Mouse (Mus musculus): ENCODE measurements around the gene Iqck. TPM values are rescaled to one million over a fixed set of nuclear protein-coding genes. Genes with fewer than 3 reads are reported as not detected.

The Iqck gene
- polyA plus RNA-seq, 1 experiment from 2014 or later, result 2.0 TPM

GRCm38 (mm10) chr7:118827975-118828416, 27.6 kb upstream of the Iqck start:
- Histone ChIP-seq H3K4me3 (replicated peaks) (no peak overlapping the region), H3K36me3 (0 out of 2 replicates have a peak, but pooled peaks cover 4% of the 10 kb centered on the region), H3K9me3 (no peaks in the 10 kb centered on the region), H3K27ac (no peak overlapping the region), H3K9ac (no peak overlapping the region), H3K4me1 (replicated peaks) (no peaks in the 10 kb centered on the region), H3K4me2 (replicated peaks) (no peak overlapping the region), H3K27me3 (replicated peaks) (no peaks in the 10 kb centered on the region)
- WGBS, result 66% methylated on average over 5 of the region's 5 CpGs
- no peak for ATAC-seq

- H3K4me3 ChIP-seq (replicated peaks), result no peak overlapping the region
- no peak for ATAC-seq
Observed at GRCm38 (mm10) chr7:118837901-118838300, 17.7 kb upstream of the Iqck start.

GRCm38 (mm10) chr7:118841030-118841745, 14.4 kb upstream of the Iqck start:
- peaks cover 47% of the 10 kb centered on the region for H3K36me3 ChIP-seq
- no peak overlapping the region for H3K4me2 ChIP-seq (replicated peaks)
- ATAC-seq, result no peak
- no peak overlapping the region for H3K9ac ChIP-seq
- no peaks in the 10 kb centered on the region for H3K27me3 ChIP-seq (replicated peaks)
- no peaks in the 10 kb centered on the region for H3K4me1 ChIP-seq (replicated peaks)
- 0 out of 2 replicates have a peak overlapping the region, but pooled peaks have one; percentile 17 for H3K27ac ChIP-seq
- no peaks in the 10 kb centered on the region for H3K9me3 ChIP-seq
- no peak overlapping the region for H3K4me3 ChIP-seq (replicated peaks)
- WGBS, result 61% methylated on average over 8 of the region's 8 CpGs

More at GRCm38 (mm10) chr7:118837901-118838300, 17.7 kb upstream of the Iqck start:
- Histone ChIP-seq H3K9ac (no peak overlapping the region), H3K27ac (no peak overlapping the region), H3K4me1 (replicated peaks) (no peaks in the 10 kb centered on the region), H3K4me2 (replicated peaks) (no peak overlapping the region), H3K9me3 (no peaks in the 10 kb centered on the region), H3K36me3 (peaks cover 27% of the 10 kb centered on the region), H3K27me3 (replicated peaks) (no peaks in the 10 kb centered on the region)
- 88% methylated on average over 5 of the region's 5 CpGs for WGBS

GRCm38 (mm10) chr7:118841796-118842195, 13.8 kb upstream of the Iqck start:
- no peak overlapping the region for H3K27ac ChIP-seq
- no peak overlapping the region for H3K4me2 ChIP-seq (replicated peaks)
- H3K4me3 ChIP-seq (replicated peaks), result no peak overlapping the region
- no peaks in the 10 kb centered on the region for H3K27me3 ChIP-seq (replicated peaks)
- no peaks in the 10 kb centered on the region for H3K4me1 ChIP-seq (replicated peaks)
- 35% methylated on average over 1 of the region's 1 CpGs for WGBS
- no peaks in the 10 kb centered on the region for H3K9me3 ChIP-seq
- H3K36me3 ChIP-seq, result peaks cover 49% of the 10 kb centered on the region
- ATAC-seq, result no peak
- H3K9ac ChIP-seq, result no peak overlapping the region

DNA sequence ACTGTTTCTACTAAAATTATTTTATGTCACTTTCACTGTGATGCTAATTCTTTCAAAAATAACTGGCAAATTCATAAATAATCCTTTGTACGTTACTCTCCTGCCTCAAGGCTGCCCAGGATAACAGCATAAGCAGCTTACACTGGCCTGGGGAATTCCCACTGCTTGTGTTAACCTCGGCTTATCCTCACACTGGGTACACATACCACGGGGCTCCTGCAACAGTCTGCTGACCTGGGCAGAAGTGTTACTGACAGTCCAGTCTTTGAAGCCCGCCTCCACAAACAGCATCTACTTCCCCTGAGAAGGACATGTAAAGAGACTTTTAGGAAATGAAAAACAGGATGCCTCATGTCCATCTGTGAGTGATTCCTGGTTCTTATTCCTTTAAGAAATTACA, 12.6 kb upstream of the Iqck start:
- no peak for ATAC-seq
- Histone ChIP-seq H3K4me1 (replicated peaks) (no peaks in the 10 kb centered on the region), H3K4me3 (replicated peaks) (no peak overlapping the region), H3K9ac (no peak overlapping the region), H3K27ac (no peak overlapping the region), H3K27me3 (replicated peaks) (no peaks in the 10 kb centered on the region), H3K36me3 (peaks cover 55% of the 10 kb centered on the region), H3K9me3 (no peaks in the 10 kb centered on the region), H3K4me2 (replicated peaks) (no peak overlapping the region)
- 76% methylated on average over 4 of the region's 4 CpGs for WGBS

- peaks cover 50% of the 10 kb centered on the region for H3K36me3 ChIP-seq
Observed at GRCm38 (mm10) chr7:118845141-118845540, 10.4 kb upstream of the Iqck start.

GRCm38 (mm10) chr7:118846329-118846728, 9.2 kb upstream of the Iqck start:
- 83% methylated on average over 4 of the region's 4 CpGs for WGBS

More at GRCm38 (mm10) chr7:118845141-118845540, 10.4 kb upstream of the Iqck start:
- Histone ChIP-seq H3K9ac (no peak overlapping the region), H3K4me2 (replicated peaks) (no peak overlapping the region), H3K27me3 (replicated peaks) (no peaks in the 10 kb centered on the region), H3K27ac (no peak overlapping the region), H3K4me3 (replicated peaks) (no peak overlapping the region), H3K4me1 (replicated peaks) (peaks cover 14% of the 10 kb centered on the region), H3K9me3 (no peaks in the 10 kb centered on the region)
- no peak for ATAC-seq
- WGBS, result 78% methylated on average over 5 of the region's 5 CpGs

GRCm38 (mm10) chr7:118848796-118849195, 6.8 kb upstream of the Iqck start:
- no peak overlapping the region for H3K9ac ChIP-seq
- H3K9me3 ChIP-seq, result no peaks in the 10 kb centered on the region
- peak; percentile 88 for ATAC-seq
- WGBS, result 53% methylated on average over 10 of the region's 10 CpGs
- peaks cover 59% of the 10 kb centered on the region for H3K36me3 ChIP-seq
- peaks cover 15% of the 10 kb centered on the region for H3K4me1 ChIP-seq (replicated peaks)
- H3K4me2 ChIP-seq (replicated peaks), result peak overlapping the region; percentile 22
- no peaks in the 10 kb centered on the region for H3K27me3 ChIP-seq (replicated peaks)
- H3K27ac ChIP-seq, result peak overlapping the region; percentile 69
- H3K4me3 ChIP-seq (replicated peaks), result no peak overlapping the region

More at GRCm38 (mm10) chr7:118846329-118846728, 9.2 kb upstream of the Iqck start:
- Histone ChIP-seq H3K27me3 (replicated peaks) (no peaks in the 10 kb centered on the region), H3K9ac (no peak overlapping the region), H3K4me1 (replicated peaks) (peaks cover 14% of the 10 kb centered on the region), H3K9me3 (no peaks in the 10 kb centered on the region), H3K4me2 (replicated peaks) (no peak overlapping the region), H3K4me3 (replicated peaks) (no peak overlapping the region), H3K27ac (no peak overlapping the region), H3K36me3 (peaks cover 55% of the 10 kb centered on the region)
- no peak for ATAC-seq

DNA sequence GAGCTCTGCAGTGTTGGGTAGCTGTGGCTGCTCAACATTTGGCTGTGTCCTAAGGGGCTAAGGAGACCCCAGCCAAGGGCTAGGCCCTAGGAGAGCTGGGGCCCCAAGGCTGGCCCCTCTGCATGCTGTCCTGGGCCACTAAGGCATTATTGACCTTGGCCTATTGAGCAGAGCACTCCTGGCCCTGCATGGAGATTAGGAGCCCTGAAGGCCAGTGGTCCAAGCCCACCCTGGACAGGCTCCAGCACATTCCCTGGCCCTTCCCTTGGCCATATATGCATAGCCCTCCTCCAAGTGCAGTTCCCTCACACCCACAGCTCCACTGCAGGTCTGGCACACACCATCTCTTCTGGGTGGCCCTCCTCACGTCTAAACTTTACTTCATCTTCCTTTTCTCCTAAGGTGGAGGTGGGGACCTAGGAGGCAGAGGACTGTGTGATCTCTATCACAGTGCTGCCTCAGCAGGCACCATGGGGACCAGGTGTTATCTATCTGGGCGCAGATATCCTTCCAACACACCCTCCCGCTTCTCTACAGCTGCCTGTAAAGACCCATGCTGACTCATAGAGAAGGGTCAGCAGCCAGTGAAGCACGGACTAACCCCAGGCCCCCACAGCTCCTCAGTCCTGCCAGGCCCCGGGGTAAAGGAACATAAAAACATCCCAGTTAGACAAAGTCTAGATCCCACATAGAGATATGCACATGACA, 5.9 kb upstream of the Iqck start:
- H3K36me3 ChIP-seq, result peaks cover 50% of the 10 kb centered on the region

GRCm38 (mm10) chr7:118850676-118851290, 4.8 kb upstream of the Iqck start:
- H3K4me1 ChIP-seq (replicated peaks), result peaks cover 20% of the 10 kb centered on the region
- no peak for ATAC-seq
- H3K4me2 ChIP-seq (replicated peaks), result no peak overlapping the region
- no peak overlapping the region for H3K27ac ChIP-seq
- H3K9ac ChIP-seq, result no peak overlapping the region
- peaks cover 40% of the 10 kb centered on the region for H3K36me3 ChIP-seq
- H3K9me3 ChIP-seq, result no peaks in the 10 kb centered on the region
- H3K4me3 ChIP-seq (replicated peaks), result no peak overlapping the region
- WGBS, result 71% methylated on average over 9 of the region's 9 CpGs
- no peaks in the 10 kb centered on the region for H3K27me3 ChIP-seq (replicated peaks)

More for the DNA sequence above, 5.9 kb upstream of the Iqck start:
- Histone ChIP-seq H3K4me1 (replicated peaks) (peaks cover 20% of the 10 kb centered on the region), H3K27ac (peak overlapping the region; percentile 69), H3K27me3 (replicated peaks) (no peaks in the 10 kb centered on the region), H3K4me3 (replicated peaks) (no peak overlapping the region), H3K9me3 (no peaks in the 10 kb centered on the region), H3K9ac (no peak overlapping the region), H3K4me2 (replicated peaks) (peak overlapping the region; percentile 22; the same call in 1 of the 2 replicates)
- peak; percentile 51 for ATAC-seq
- WGBS, result 61% methylated on average over 5 of the region's 5 CpGs

- no peaks in the 10 kb centered on the region for H3K9me3 ChIP-seq
- H3K9ac ChIP-seq, result no peak overlapping the region
Observed at GRCm38 (mm10) chr7:118851571-118851970, 4.0 kb upstream of the Iqck start.

GRCm38 (mm10) chr7:118852611-118853010, 2.9 kb upstream of the Iqck start:
- no peak overlapping the region for H3K4me3 ChIP-seq (replicated peaks)
- ATAC-seq, result no peak
- WGBS, result 91% methylated on average over 4 of the region's 4 CpGs

More at GRCm38 (mm10) chr7:118851571-118851970, 4.0 kb upstream of the Iqck start:
- no peak overlapping the region for H3K27ac ChIP-seq
- H3K27me3 ChIP-seq (replicated peaks), result no peaks in the 10 kb centered on the region
- peaks cover 32% of the 10 kb centered on the region for H3K36me3 ChIP-seq
- H3K4me3 ChIP-seq (replicated peaks), result no peak overlapping the region
- 90% methylated on average over 7 of the region's 7 CpGs for WGBS
- no peak for ATAC-seq
- H3K4me1 ChIP-seq (replicated peaks), result peaks cover 20% of the 10 kb centered on the region
- no peak overlapping the region for H3K4me2 ChIP-seq (replicated peaks)

More at GRCm38 (mm10) chr7:118852611-118853010, 2.9 kb upstream of the Iqck start:
- Histone ChIP-seq H3K36me3 (peaks cover 25% of the 10 kb centered on the region), H3K27me3 (replicated peaks) (no peaks in the 10 kb centered on the region), H3K27ac (no peak overlapping the region), H3K4me2 (replicated peaks) (no peak overlapping the region), H3K4me1 (replicated peaks) (peaks cover 20% of the 10 kb centered on the region), H3K9ac (no peak overlapping the region), H3K9me3 (no peaks in the 10 kb centered on the region)
